Mouse (Mus musculus) cerebellum, postnatal 4 days (tissue): ENCODE data around the gene Simc1.

Experiments
- DNase-seq, 2 experiments: peaks; one replicate each; pipeline ENCODE4 v3.0.0; 2022; ENCODE audit warnings: low spot score in 2 of 2, mixed read lengths in 1 of 2

The Simc1 gene

DNA sequence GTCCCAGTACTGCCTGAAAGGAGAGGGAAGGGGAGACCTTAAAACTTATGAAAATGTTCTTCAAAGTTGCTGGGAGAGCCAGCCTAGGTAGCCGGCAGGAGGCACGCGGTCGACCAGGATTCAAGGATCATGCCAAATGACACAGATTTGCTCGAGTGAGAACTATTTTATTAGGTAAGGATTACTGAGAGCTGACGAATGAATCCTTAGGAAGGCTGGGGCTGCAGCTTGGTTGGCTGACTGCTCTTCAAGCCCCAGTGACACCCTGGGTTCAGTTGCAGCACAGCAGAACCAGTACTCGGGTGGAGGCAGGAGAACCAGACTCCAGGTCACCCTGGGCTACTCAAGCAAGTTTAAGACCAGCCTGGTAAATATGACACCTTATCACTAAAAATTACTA, 44.5 kb downstream of the Simc1 start:
- DNase-seq = no peak

GRCm38 (mm10) chr13:54556176-54556575, 52.6 kb downstream of the Simc1 start:
- DNase-seq = no peak

DNA sequence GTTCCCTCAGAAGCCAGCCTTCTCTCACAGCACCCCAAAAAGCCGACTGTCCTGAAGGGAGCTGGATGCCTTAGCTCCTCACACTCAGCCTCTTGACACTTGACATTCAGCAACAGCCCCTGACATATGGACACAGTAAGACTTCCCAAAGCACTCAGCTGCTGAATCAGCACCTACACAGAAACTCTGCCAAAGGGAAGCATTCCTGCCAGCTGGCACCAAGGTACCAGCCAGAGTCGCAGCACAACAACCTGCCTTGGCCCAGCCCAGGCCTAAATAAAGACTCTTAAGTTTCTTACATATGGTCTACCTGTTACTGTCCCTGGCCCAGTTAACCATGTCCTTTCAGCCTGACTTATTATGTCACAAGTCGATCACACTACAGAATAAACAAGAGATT, 53.2 kb downstream of the Simc1 start:
- no peak for DNase-seq

GRCm38 (mm10) chr13:54557652-54558051, 54.1 kb downstream of the Simc1 start:
- no peak for DNase-seq

- no peak for DNase-seq
Measured at GRCm38 (mm10) chr13:54559656-54560055, 56.1 kb downstream of the Simc1 start.

DNA sequence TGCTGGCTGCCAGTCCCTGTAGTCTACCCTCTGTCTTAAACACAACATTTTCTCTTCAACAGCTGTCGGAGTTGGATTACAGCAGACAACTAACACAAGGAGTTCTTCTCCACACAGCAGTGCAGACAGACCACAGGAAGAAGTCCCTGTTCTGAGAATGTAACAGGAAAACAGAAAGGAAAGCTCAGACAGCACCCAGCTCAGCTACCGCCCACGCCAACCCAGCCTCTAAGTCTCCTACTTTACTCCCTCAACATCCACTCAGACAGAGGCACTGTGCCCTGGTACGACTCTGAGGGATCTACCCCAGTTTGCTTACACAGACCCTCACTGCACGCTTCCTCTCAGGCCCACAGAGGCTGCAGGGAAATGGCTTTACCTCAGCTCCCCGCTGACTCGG, 57.0 kb downstream of the Simc1 start:
- no peak for DNase-seq

DNA sequence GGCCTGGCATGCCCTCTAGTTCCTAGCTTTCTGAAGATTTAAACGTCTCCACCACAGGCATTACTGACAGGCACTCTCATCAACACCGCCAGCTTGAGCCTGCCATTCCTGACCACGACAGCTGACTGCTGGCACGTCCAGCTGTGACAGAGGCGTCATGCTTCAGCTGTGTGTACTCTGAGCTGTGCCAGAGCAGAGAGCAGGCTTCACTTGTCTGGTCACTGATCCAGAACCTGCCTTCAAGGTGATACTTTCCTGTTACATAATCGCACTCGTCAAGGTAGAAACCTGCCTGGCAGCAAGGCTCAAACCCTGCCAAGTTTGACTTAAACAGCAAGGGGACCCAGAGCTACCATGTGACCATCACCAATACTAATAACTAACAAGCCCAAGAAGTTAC, 59.0 kb downstream of the Simc1 start:
- DNase-seq = no peak

DNA sequence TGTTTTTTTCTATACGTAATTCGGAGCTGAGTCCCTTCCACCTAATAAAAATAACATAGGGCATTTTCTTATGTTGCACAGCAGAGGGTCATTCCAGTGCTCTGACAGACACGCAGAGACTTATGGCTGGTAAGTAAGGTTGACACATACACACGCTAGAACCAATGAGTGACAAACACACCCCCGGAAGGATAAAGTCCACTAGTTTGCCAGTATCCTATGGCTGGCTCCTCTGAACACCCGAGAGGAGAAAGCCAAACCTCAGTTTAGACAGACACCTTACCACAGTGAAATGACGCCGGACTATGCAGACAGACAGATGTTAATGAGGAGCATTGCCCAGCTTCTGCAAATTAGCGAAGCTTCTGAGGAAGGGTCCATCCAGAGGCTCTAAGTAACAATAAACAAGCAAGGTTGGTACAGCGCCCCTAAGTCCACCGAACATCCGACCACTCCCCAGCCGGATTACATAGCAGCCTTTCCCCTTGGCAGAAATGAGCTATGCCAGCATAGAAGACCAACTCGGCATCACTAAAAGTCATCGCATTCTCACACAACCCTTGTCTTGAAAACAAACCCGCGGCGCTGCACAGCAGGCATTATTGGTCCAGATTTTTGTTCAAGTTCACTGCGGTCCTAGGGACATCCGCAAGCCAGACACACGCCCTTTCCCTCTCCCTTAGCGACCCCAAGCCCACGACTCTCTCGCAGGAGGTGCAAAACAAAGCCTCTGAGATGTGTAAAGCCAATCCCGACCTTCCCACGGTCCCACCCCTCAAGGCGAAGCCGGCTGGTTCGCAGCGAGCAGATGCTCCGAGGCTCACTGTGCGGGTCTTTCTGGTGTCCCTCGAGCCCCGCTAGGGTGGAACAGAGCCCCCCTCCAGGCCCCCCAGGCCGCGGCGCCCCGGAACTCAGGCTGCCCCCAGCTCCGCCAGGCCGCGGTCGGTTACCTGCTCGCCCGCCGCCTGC, 60.9 kb downstream of the Simc1 start:
- DNase-seq = no peak

- peak; percentile 89 to 93 for DNase-seq
Measured at GRCm38 (mm10) chr13:54565201-54565581, 61.6 kb downstream of the Simc1 start, which contains the start of gene 4833439L19Rik. Gene 4833439L19Rik, minus strand, starts transcription at chr13:54565435.

DNA sequence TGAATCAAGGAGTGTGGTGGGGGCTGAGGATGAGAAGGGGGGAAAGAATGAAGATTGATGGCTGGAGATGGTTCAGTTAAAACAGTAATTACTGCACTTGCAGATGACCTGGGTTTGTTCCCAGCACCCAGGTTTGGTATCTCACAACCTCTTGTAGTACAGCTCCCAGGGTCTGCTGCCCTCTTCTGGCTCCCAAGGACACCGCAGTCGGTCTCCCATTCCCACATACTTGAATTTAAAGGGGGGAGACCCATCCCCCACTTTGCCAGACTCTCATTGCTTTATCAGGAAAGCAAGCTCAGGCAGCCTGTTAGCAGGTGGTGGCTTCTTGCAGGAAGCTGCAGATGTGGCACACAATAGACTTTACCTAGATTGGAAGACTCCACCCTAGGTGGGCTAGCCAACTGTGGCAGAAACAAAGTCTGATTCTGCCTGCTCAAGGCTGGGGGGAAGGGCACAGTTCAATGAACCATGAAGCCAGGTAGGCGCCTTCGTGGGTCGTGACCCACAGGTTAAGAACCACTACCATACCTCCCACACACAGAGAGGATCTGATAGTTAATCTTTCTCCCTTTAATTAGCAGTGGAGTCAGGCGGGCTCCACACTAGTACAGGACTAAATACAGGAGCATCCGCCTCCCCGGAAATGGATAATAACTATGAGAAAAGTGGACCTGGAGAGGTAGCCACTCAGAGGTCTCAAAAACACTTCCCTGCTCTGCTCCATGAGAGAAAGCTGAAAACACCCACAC, 62.2 kb downstream of the Simc1 start:
- peak in 1 of 2 experiments; percentile 62 for DNase-seq

DNA sequence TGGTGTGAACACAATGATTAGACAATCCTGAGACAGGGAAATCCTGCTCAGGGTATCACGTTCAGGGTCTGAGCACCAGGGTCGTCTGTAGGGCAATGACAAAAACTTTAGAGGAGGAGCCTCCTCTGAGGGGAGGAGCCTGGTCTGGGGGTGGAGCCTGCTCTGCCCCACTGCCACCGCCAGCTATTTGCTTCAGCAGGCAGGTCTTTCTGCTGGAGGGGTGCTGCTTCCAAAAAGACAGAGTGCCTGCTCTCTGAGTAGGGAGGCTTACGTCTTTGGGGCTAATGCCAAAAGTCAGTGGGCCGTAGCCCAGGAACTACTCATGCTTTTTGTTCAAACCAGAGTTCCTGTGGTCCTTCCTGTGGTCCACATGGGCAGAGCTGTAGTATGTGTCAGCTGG, 64.8 kb downstream of the Simc1 start:
- no peak for DNase-seq

GRCm38 (mm10) chr13:54569282-54569681, 65.7 kb downstream of the Simc1 start:
- DNase-seq = no peak

GRCm38 (mm10) chr13:54570736-54571135, 67.2 kb downstream of the Simc1 start:
- no peak for DNase-seq

DNA sequence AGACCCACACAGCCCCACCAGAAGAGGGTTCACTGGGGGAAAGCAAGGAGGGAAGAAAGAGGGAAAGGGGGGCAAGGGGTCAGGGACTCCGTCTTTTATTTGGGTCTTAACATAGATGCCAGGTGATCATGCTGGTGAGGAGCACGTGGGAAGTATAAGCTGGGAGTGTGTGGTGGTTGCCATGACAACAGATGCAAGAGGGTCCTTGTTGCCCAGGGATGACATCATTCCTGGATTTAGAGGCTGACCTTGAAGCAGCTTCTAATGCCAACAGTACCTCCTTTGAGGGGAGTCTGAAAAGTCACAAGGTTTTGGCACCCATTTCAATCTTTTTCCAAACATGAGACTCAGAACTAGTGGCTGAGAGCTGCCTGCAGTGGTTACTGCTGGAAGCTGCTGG, 68.1 kb downstream of the Simc1 start:
- DNase-seq = no peak

GRCm38 (mm10) chr13:54572621-54573020, 69.0 kb downstream of the Simc1 start:
- no peak for DNase-seq

GRCm38 (mm10) chr13:54574854-54575481, 71.4 kb downstream of the Simc1 start, which contains the start of gene Arl10:
Gene Arl10, plus strand, starts transcription at chr13:54575015.
- peak; percentile 51 to 75 for DNase-seq

GRCm38 (mm10) chr13:54575489-54575888, 71.9 kb downstream of the Simc1 start:
- DNase-seq = peak in 1 of 2 experiments; percentile 28

GRCm38 (mm10) chr13:54577652-54578507, 74.3 kb downstream of the Simc1 start:
- DNase-seq = no peak

DNA sequence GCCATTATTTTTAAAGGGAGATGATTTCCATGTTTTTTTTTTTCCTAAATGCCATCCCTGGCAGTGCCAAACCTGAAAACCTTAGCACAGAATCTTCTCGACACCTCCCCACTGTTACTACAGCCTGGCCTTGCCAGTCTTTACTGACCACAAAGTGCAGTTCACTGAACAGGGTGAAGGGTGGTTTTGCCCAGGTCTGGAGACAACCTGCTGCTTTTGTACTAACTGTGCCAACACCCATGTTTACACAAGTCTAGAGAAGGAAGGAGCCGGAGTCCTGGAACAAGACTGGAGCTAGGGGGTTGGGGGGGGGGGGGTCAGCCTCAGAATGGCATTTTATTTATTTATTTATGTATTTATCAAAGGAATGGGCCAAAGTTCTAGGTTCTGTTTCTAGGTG, 77.8 kb downstream of the Simc1 start:
- DNase-seq = no peak

GRCm38 (mm10) chr13:54582126-54582525, 78.5 kb downstream of the Simc1 start:
- DNase-seq = no peak

GRCm38 (mm10) chr13:54582860-54583259, 79.3 kb downstream of the Simc1 start:
- no peak for DNase-seq
